Mouse (Mus musculus) hindbrain, postnatal 0 days (tissue): Measurements from ENCODE around the gene Hist1h2an. TPM values are rescaled to one million over a fixed set of nuclear protein-coding genes. Genes with fewer than 3 reads are reported as not detected.
"Not testable (repeated sequence)": the region's sequence is repeated elsewhere in the genome, so short reads cannot be mapped to it uniquely, and the experiment has no call there.

Source experiments
- ATAC-seq: fragments of 200-750 bp; cut with Nextera tagmentation; 2 replicates; pipeline ENCODE4 v1.8.0; 2017; ENCODE audit warnings: mild to moderate bottlenecking, moderate TSS enrichment, moderate library complexity
- DNase-seq: peaks from one replicate; pipeline ENCODE4 v3.0.0-alpha.2; 2015; ENCODE audit warnings: low spot score
- H3K27ac ChIP-seq: fragments of 300-500 bp; sonication (generic); 2 replicates; pipeline ENCODE4 v1.5.1; 2014; ENCODE audit warnings: mild to moderate bottlenecking
- H3K27me3 ChIP-seq: fragments of 300-500 bp; sonication (generic); 2 replicates; pipeline ENCODE4 v1.6.1; 2014; ENCODE audit warnings: low read length, mixed read lengths; ENCODE audit not compliant: insufficient read depth
- H3K36me3 ChIP-seq: fragments of 300-500 bp; sonication (generic); 2 replicates; pipeline ENCODE4 v1.6.1; 2014; ENCODE audit warnings: low read length, mixed read lengths; ENCODE audit not compliant: insufficient read depth
- H3K4me1 ChIP-seq: fragments of 300-500 bp; sonication (generic); 2 replicates; pipeline ENCODE4 v1.6.1; 2014; ENCODE audit warnings: antibody characterized with exemption, low read length, mixed read lengths; ENCODE audit not compliant: insufficient read depth
- H3K4me2 ChIP-seq: fragments of 300-500 bp; sonication (generic); 2 replicates; pipeline ENCODE4 v1.6.1; 2014; ENCODE audit warnings: low read depth, mild to moderate bottlenecking, low read length, moderate library complexity, mixed read lengths
- H3K4me3 ChIP-seq: fragments of 300-500 bp; sonication (generic); 2 replicates; pipeline ENCODE4 v1.5.1; 2014; ENCODE audit warnings: low read length
- H3K9ac ChIP-seq: fragments of 300-500 bp; sonication (generic); replicated peaks from 2 replicates; pipeline ENCODE4 v1.6.1; 2014; ENCODE audit warnings: mild to moderate bottlenecking, low read length, moderate library complexity, mixed read lengths
- H3K9me3 ChIP-seq: fragments of 300-500 bp; sonication (generic); 2 replicates; pipeline ENCODE4 v1.6.1; 2016; ENCODE audit warnings: low read length, mixed read lengths
- CTCF ChIP-seq: IDR thresholded peaks from 2 replicates; pipeline ENCODE4 v1.5.1; 2016; ENCODE audit warnings: antibody characterized with exemption, control low read depth, low read depth
- WGBS: fragments of 180-500 bp; shearing (Covaris S2); extraction: QIAGEN DNeasy Blood & Tissue Kit; methylation state at CpG from one replicate; pipeline ENCODE4 v1.1.7; 2014; 5-methylcytosine and 5-hydroxymethylcytosine counted together
- polyA plus RNA-seq: library from polyadenylated mRNA; unstranded; fragments of >200 nt; fragmentation: Nextera tagmentation; extraction: Ambion mirVana; gene quantifications from 2 replicates; pipeline ENCODE4 v1.2.1, GENCODE M21; 2015
- total RNA-seq: library from RNA; depleted of rRNA; stranded (reverse); fragments of >200 nt; gene quantifications from 2 replicates; pipeline ENCODE4 v1.2.3, GENCODE M21; 2014

Hist1h2an gene
- total and polyA plus RNA-seq, 2 experiments from 2014 or later = 5.4 to 641 TPM

- H3K9ac ChIP-seq = no peak overlapping the region; the same call in 1 of the 2 replicates
- H3K4me1 ChIP-seq = peaks cover 3% of the 10 kb centered on the region; the same call in 1 of the 2 replicates
- H3K9me3 ChIP-seq = no peaks in the 10 kb centered on the region
- peak overlapping the region; percentile 56; the same call in 1 of the 2 replicates for H3K27ac ChIP-seq
- ATAC-seq = peak; percentile 21
- peak; percentile 19 for DNase-seq
- peak overlapping the region; percentile 54 for H3K4me2 ChIP-seq
- no peaks in the 10 kb centered on the region for H3K27me3 ChIP-seq
- peak overlapping the region; percentile 31; the same call in 1 of the 2 replicates for H3K4me3 ChIP-seq
- TF ChIP-seq CTCF = no peak
- 16% methylated on average over 14 of the region's 21 CpGs for WGBS
- H3K36me3 ChIP-seq = no peaks in the 10 kb centered on the region
These were observed 959 bp upstream of the Hist1h2an start for GRCm38 (mm10) chr13:21787760-21788593.

DNA sequence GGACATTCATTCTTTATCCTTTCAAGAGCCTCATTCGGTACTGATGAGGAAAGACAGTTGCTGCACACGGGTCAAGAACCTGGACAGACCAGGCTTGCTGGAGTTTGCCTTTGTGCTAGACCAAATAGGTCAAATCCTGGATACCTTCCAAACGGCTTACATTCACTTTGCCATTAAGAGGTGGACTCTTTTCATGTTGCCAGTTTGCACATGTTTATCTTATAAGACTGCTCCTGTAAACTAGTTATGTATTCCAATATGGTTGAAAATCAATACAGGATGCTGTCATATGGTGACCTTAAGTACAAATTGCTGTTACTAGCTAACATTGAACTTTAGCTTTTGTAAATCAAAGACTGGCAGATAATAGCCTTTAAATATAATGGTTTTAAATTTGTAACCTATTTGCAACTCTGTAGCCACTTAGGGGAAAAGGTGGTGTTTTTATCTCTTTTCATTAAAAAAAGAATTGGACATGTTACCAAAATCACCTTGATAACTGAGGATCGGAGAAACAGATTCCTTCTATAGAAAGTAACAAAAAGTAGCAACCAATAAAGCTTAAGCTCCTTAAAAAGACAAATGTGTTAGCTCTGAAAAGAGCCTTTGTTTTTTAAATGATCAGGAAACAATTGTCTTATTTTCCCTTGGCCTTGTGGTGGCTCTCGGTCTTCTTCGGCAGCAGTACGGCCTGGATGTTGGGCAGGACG lies 674 bp downstream of the Hist1h2an start:
- ATAC-seq = no peak
- Histone ChIP-seq H3K9ac (0 out of 2 replicates have a peak overlapping the region, but pooled peaks have one; percentile 35), H3K9me3 (no peaks in the 10 kb centered on the region), H3K27me3 (no peaks in the 10 kb centered on the region), H3K27ac (peak overlapping the region; percentile 73; the same call in 1 of the 2 replicates), H3K4me3 (peak overlapping the region; percentile 31), H3K36me3 (no peaks in the 10 kb centered on the region), H3K4me2 (peak overlapping the region; percentile 54), H3K4me1 (peaks cover 3% of the 10 kb centered on the region; the same call in 1 of the 2 replicates)
- WGBS = 3% methylated on average over 8 of the region's 8 CpGs
- no peak for TF ChIP-seq CTCF
- DNase-seq = peak; percentile 33

DNA sequence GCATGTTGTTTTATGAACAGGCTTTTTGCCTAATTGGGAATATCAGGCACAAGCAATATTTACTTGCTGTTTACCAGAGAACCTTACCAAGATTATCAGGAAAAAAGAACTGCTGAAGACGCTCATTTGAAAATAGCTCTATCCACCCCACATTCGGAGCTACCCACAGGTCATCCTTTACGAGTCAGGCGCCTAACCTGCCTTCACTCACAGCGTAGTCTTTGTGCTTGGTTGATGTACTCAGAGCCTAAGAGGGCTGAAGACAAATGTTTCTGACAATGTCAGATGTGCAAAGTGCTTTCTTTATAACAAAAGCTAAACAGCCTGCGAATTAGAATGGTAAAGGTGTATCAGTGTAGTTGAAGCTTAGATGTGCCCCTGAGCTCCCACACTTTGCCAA lies 2.7 kb downstream of the Hist1h2an start:
- Histone ChIP-seq H3K36me3 (no peaks in the 10 kb centered on the region), H3K9me3 (no peaks in the 10 kb centered on the region), H3K9ac (no peak overlapping the region), H3K4me2 (no peak overlapping the region; the same call in 1 of the 2 replicates), H3K4me1 (peaks cover 9% of the 10 kb centered on the region; the same call in 1 of the 2 replicates), H3K27ac (peak overlapping the region; percentile 18; the same call in 1 of the 2 replicates), H3K27me3 (no peaks in the 10 kb centered on the region), H3K4me3 (no peak overlapping the region)
- ATAC-seq = no peak
- DNase-seq = no peak
- no peak for TF ChIP-seq CTCF
- WGBS = 24% methylated on average over 6 of the region's 6 CpGs

DNA sequence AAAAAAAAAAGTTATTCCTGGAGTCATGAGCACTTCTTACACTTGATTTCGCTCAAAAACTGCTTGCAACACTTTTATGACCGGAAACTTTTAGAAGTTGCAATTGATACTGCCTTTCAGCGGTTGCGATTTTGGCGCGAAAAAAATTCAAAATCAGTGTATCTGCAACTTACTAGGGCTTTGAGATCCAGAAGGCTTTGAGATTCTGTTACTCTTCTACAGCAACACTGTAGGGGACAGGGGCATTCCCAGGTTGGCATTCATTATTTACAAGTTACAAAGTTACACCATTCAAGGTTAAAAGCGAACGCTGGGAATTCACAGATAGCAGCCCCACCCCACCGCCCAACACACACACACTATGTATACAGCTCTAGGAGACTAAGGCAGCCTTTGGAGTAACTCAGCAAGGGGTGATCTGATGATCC lies 3.3 kb downstream of the Hist1h2an start:
- Histone ChIP-seq H3K27me3 (no peaks in the 10 kb centered on the region), H3K9me3 (no peaks in the 10 kb centered on the region), H3K27ac (peak overlapping the region; percentile 18; the same call in 1 of the 2 replicates), H3K36me3 (no peaks in the 10 kb centered on the region), H3K4me2 (peak overlapping the region; percentile 68), H3K4me1 (peaks cover 9% of the 10 kb centered on the region; the same call in 1 of the 2 replicates), H3K4me3 (peak overlapping the region; percentile 34), H3K9ac (peak overlapping the region; percentile 33; the same call in 1 of the 2 replicates)
- DNase-seq (peak; percentile 72), ATAC-seq (no peak)
- no peak for TF ChIP-seq CTCF
- WGBS = 3% methylated on average over 9 of the region's 9 CpGs

DNA sequence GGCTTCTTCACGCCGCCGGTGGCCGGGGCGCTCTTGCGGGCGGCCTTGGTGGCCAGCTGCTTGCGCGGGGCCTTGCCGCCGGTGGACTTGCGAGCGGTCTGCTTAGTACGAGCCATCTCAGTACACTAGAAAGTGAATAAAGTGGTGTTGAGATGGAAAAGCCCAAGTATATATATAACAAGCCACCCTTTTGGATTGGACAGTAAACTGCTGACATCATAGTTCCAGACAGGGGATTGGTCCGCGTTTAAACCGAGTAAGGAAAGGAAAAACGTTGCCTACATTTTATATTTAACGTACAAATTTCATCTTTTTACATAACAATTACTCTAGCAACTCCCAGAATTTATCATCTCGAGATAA lies 3.8 kb downstream of the Hist1h2an start, which contains the start of gene Hist1h3i:
TSS of gene Hist1h3i (minus strand) at position 116 of the 363 bp plus-strand sequence.
- no peak for TF ChIP-seq CTCF
- H3K4me2 ChIP-seq = peak within 1 kb of the TSS; percentile 68
- H3K4me1 ChIP-seq = peaks cover 9% of the 10 kb centered on the region; the same call in 1 of the 2 replicates
- WGBS = 1% methylated on average over 13 of the region's 20 CpGs
- H3K36me3 ChIP-seq = no peaks in the 10 kb centered on the region
- peak within 1 kb of the TSS; percentile 34 for H3K4me3 ChIP-seq
- peak within 1 kb of the TSS; percentile 57 for H3K9ac ChIP-seq
- no peaks in the 10 kb centered on the region for H3K9me3 ChIP-seq
- ATAC-seq (peak; percentile 77), DNase-seq (peak; percentile 90)
- no peaks in the 10 kb centered on the region for H3K27me3 ChIP-seq
- peak within 1 kb of the TSS; percentile 67 for H3K27ac ChIP-seq

GRCm38 (mm10) chr13:21782361-21783254 lies 4.4 kb downstream of the Hist1h2an start:
- Histone ChIP-seq H3K4me3 (peak overlapping the region; percentile 34), H3K27ac (peak overlapping the region; percentile 67), H3K9ac (peak overlapping the region; percentile 57), H3K4me2 (peak overlapping the region; percentile 68)
- 2% methylated on average over 14 of the region's 35 CpGs for WGBS
- not testable (repeated sequence) for H3K4me1 ChIP-seq, H3K27me3 ChIP-seq, H3K9me3 ChIP-seq, H3K36me3 ChIP-seq, ATAC-seq
- peak; percentile 20 for DNase-seq
